Mouse (Mus musculus) midbrain, postnatal 0 days (tissue): Measurements from ENCODE around the gene Dlg2. TPM values are rescaled to one million over a fixed set of nuclear protein-coding genes. Genes with fewer than 3 reads are reported as not detected.

Experiments
- ATAC-seq: fragments of 200-750 bp; cut with Nextera tagmentation; 2 replicates; pipeline ENCODE4 v1.8.0; 2017; ENCODE audit warnings: moderate number of reproducible peaks, mild to moderate bottlenecking, moderate TSS enrichment, moderate library complexity; ENCODE audit not compliant: low FRiP score
- DNase-seq: peaks from one replicate; pipeline ENCODE4 v3.0.0-alpha.2; 2015; ENCODE audit warnings: low spot score
- H3K27ac ChIP-seq: fragments of 300-500 bp; sonication (generic); 2 replicates; pipeline ENCODE4 v1.5.1; 2014; ENCODE audit warnings: low read depth, mild to moderate bottlenecking, low read length, mixed read lengths
- H3K27me3 ChIP-seq: fragments of 300-500 bp; sonication (generic); 2 replicates; pipeline ENCODE4 v1.6.1; 2014; ENCODE audit warnings: low read length, control low read depth, mixed read lengths; ENCODE audit not compliant: insufficient read depth
- H3K36me3 ChIP-seq: fragments of 300-500 bp; sonication (generic); 2 replicates; pipeline ENCODE4 v1.6.1; 2014; ENCODE audit warnings: low read length, control low read depth, mixed read lengths; ENCODE audit not compliant: insufficient read depth
- H3K4me1 ChIP-seq: fragments of 300-500 bp; sonication (generic); 2 replicates; pipeline ENCODE4 v1.6.1; 2014; ENCODE audit warnings: mild to moderate bottlenecking, control low read depth, antibody characterized with exemption, low read length, mixed read lengths; ENCODE audit not compliant: insufficient read depth
- H3K4me2 ChIP-seq: fragments of 300-500 bp; sonication (generic); 2 replicates; pipeline ENCODE4 v1.6.1; 2014; ENCODE audit warnings: low read depth, mild to moderate bottlenecking, low read length, mixed read lengths; ENCODE audit not compliant: poor library complexity, severe bottlenecking
- H3K4me3 ChIP-seq: fragments of 300-500 bp; sonication (generic); 2 replicates; pipeline ENCODE4 v1.5.1; 2014; ENCODE audit warnings: low read depth, mild to moderate bottlenecking, low read length, moderate library complexity
- H3K9ac ChIP-seq: fragments of 300-500 bp; sonication (generic); replicated peaks from 2 replicates; pipeline ENCODE4 v1.6.1; 2014; ENCODE audit warnings: mild to moderate bottlenecking, low read length, moderate library complexity, mixed read lengths; ENCODE audit not compliant: poor library complexity, severe bottlenecking
- H3K9me3 ChIP-seq: fragments of 300-500 bp; sonication (generic); 2 replicates; pipeline ENCODE4 v1.6.1; 2016; ENCODE audit warnings: low read length, control low read depth
- CTCF ChIP-seq: IDR thresholded peaks from 2 replicates; pipeline ENCODE4 v1.5.1; 2016; ENCODE audit warnings: antibody characterized with exemption, mild to moderate bottlenecking
- WGBS: fragments of 180-500 bp; shearing (Covaris S2); extraction: QIAGEN DNeasy Blood & Tissue Kit; methylation state at CpG from one replicate; pipeline ENCODE4 v1.1.7; 2014; 5-methylcytosine and 5-hydroxymethylcytosine counted together
- polyA plus RNA-seq: library from polyadenylated mRNA; unstranded; fragments of >200 nt; fragmentation: Nextera tagmentation; extraction: Ambion mirVana; gene quantifications from 2 replicates; pipeline ENCODE4 v1.2.1, GENCODE M21; 2015
- total RNA-seq: library from RNA; depleted of rRNA; stranded (reverse); fragments of >200 nt; gene quantifications from 2 replicates; pipeline ENCODE4 v1.2.3, GENCODE M21; 2014

Gene Dlg2
- total and polyA plus RNA-seq, 2 experiments from 2014 or later = 21.6 to 126 TPM

DNA sequence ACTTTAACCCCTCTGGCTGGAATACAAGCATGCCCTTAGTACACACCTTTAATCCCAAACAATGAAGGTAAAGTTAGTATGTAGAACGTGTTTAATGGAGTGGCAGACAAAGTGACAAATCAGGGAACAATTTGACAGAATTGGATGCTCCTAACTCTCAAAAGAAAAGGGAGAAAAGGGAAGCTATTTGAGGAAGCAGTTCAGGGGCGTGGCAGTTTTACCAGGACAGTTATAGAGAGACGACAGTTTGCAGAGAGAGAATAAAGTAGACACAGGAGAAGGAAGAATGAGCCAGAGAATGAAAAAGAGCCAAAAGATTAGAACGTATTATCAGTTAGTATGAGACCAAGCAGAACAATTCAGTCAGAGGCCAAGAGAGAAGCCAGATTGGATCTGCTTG is 1122.1 kb downstream of the Dlg2 start:
- H3K36me3 ChIP-seq = no peaks in the 10 kb centered on the region
- H3K4me1 ChIP-seq = no peaks in the 10 kb centered on the region
- 74% methylated on average over 4 of the region's 4 CpGs for WGBS
- ATAC-seq (no peak), DNase-seq (no peak)
- H3K4me3 ChIP-seq = no peak overlapping the region
- no peak overlapping the region for H3K27ac ChIP-seq
- no peak for TF ChIP-seq CTCF
- H3K27me3 ChIP-seq = no peaks in the 10 kb centered on the region
- H3K9me3 ChIP-seq = no peaks in the 10 kb centered on the region
- H3K4me2 ChIP-seq = no peak overlapping the region
- no peak overlapping the region for H3K9ac ChIP-seq

- Histone ChIP-seq H3K4me2 (no peak overlapping the region), H3K36me3 (no peaks in the 10 kb centered on the region), H3K9ac (no peak overlapping the region), H3K9me3 (no peaks in the 10 kb centered on the region), H3K4me1 (no peaks in the 10 kb centered on the region), H3K4me3 (no peak overlapping the region), H3K27ac (no peak overlapping the region), H3K27me3 (no peaks in the 10 kb centered on the region)
- DNase-seq (peak; percentile 39), ATAC-seq (no peak)
- peak; percentile 66 for TF ChIP-seq CTCF
Observed at GRCm38 (mm10) chr7:91601307-91601706, 1124.8 kb downstream of the Dlg2 start.

- H3K9me3 ChIP-seq = no peaks in the 10 kb centered on the region
- H3K36me3 ChIP-seq = no peaks in the 10 kb centered on the region
- ATAC-seq = no peak
- peak; percentile 50 for DNase-seq
- H3K27ac ChIP-seq = no peak overlapping the region
- no peaks in the 10 kb centered on the region for H3K4me1 ChIP-seq
- 63% methylated on average over 4 of the region's 4 CpGs for WGBS
- H3K27me3 ChIP-seq = no peaks in the 10 kb centered on the region
- H3K4me3 ChIP-seq = no peak overlapping the region
- H3K9ac ChIP-seq = no peak overlapping the region
- no peak for TF ChIP-seq CTCF
- no peak overlapping the region for H3K4me2 ChIP-seq
Observed at GRCm38 (mm10) chr7:91603561-91603960, 1127.1 kb downstream of the Dlg2 start.

GRCm38 (mm10) chr7:91653033-91653432 is 1176.6 kb downstream of the Dlg2 start:
- Histone ChIP-seq H3K4me1 (no peaks in the 10 kb centered on the region), H3K4me2 (no peak overlapping the region), H3K4me3 (no peak overlapping the region), H3K9me3 (no peaks in the 10 kb centered on the region), H3K9ac (no peak overlapping the region), H3K27ac (no peak overlapping the region), H3K27me3 (no peaks in the 10 kb centered on the region), H3K36me3 (no peaks in the 10 kb centered on the region)
- DNase-seq = no peak
- 90% methylated on average over 1 of the region's 1 CpGs for WGBS
- no peak for ATAC-seq
- no peak for TF ChIP-seq CTCF

DNA sequence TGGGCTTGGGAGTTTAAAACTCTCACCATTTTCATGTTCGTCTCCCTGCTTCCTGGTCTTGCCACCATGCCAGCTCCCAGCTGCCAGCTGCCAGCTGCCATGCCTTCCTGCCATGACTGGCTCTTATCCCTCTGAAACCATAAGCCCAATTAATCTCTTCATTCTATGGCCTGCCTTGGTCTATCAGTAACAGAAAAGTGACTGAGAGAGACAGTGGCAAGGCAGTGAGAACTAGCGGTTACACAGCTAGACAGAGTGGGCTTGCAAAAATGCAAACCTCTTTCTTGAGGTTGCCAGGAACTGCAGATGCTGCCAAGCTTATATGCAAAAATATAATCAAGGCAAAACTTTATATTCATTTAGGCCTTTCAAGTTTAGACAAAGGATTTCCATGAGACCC is 1183.0 kb downstream of the Dlg2 start:
- Histone ChIP-seq H3K27me3 (no peaks in the 10 kb centered on the region), H3K9me3 (no peaks in the 10 kb centered on the region), H3K4me1 (no peaks in the 10 kb centered on the region), H3K27ac (no peak overlapping the region), H3K36me3 (no peaks in the 10 kb centered on the region), H3K9ac (no peak overlapping the region), H3K4me3 (no peak overlapping the region), H3K4me2 (no peak overlapping the region)
- no peak for ATAC-seq
- WGBS = 54% methylated on average over 2 of the region's 2 CpGs
- DNase-seq = no peak
- TF ChIP-seq CTCF = no peak

DNA sequence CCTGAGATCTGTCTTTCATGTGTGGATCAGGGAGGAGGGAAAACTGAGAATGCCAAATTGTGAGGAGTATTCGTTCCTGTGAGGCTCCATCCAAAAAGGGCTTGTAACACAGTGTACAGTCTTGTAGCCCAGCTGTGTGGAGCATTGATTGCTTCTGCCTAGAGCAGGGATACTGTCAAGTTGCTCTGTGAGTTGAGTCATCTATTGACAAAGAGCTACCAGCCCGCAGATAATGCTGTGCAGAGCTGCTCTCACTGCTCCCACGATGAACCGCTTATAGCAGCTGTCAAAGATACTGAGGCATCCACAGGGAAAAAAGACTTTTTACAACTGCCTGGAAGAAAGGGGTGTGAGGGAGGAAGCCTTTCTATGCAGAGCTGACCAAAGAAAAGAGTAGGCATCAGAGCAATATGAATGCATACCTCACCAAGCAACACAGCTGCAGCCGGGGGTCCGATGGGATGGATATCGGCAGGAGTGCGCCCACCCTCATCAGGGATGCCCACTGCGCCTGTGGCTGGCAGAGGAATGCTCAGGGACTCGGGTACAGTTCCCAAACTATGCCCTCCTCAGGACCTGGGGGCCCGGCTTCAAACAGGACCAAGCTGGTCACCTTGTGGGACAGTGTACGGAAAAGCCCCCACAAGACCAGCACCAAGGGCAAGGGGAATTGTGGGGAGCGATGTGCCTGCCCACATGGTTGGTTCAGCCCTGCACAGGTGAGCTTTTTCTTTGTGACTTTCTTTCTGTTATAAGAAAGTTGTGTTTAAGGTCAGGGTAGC is 1196.0 kb downstream of the Dlg2 start:
- H3K27ac ChIP-seq = no peak overlapping the region
- no peaks in the 10 kb centered on the region for H3K9me3 ChIP-seq
- no peaks in the 10 kb centered on the region for H3K27me3 ChIP-seq
- H3K9ac ChIP-seq = no peak overlapping the region
- 66% methylated on average over 13 of the region's 13 CpGs for WGBS
- DNase-seq (peak; percentile 33), ATAC-seq (0 out of 2 replicates have a peak, but pooled peaks have one; percentile 34)
- no peak overlapping the region; the same call in 1 of the 2 replicates for H3K4me3 ChIP-seq
- no peaks in the 10 kb centered on the region for H3K4me1 ChIP-seq
- H3K36me3 ChIP-seq = no peaks in the 10 kb centered on the region
- TF ChIP-seq CTCF = no peak
- peak overlapping the region; percentile 20; the same call in 1 of the 2 replicates for H3K4me2 ChIP-seq
